Mouse (Mus musculus) intestine, embryonic 16.5 days (tissue): ENCODE measurements at regions not wholly inside any gene's neighbourhood (a gene's known extent, or its start where the extent isn't known, plus 50 kb on each side); places are given as distances from the start of the nearest gene placed in this dataset.
"Not testable (repeated sequence)": the region's sequence is repeated elsewhere in the genome, so short reads cannot be mapped to it uniquely, and the experiment has no call there.

ENCODE experiments used
- ATAC-seq: fragments of 200-750 bp; cut with Nextera tagmentation; 2 replicates; pipeline ENCODE4 v1.8.0; 2017; ENCODE audit warnings: moderate TSS enrichment, moderate library complexity
- H3K27ac ChIP-seq: fragments of 300-500 bp; sonication (generic); 2 replicates; pipeline ENCODE4 v1.5.1; 2014; ENCODE audit warnings: mild to moderate bottlenecking, low read length
- H3K27me3 ChIP-seq: fragments of 300-500 bp; sonication (generic); replicated peaks from 2 replicates; pipeline ENCODE4 v1.6.1; 2014; ENCODE audit warnings: low read length, control low read depth, mixed read lengths; ENCODE audit not compliant: control insufficient read depth, insufficient read depth
- H3K36me3 ChIP-seq: fragments of 300-500 bp; sonication (generic); 2 replicates; pipeline ENCODE4 v1.6.1; 2014; ENCODE audit warnings: low read length, control low read depth; ENCODE audit not compliant: control insufficient read depth, insufficient read depth
- H3K4me1 ChIP-seq: fragments of 300-500 bp; sonication (generic); 2 replicates; pipeline ENCODE4 v1.6.1; 2014; ENCODE audit warnings: low read length, control low read depth, mixed read lengths; ENCODE audit not compliant: control insufficient read depth, insufficient read depth
- H3K4me2 ChIP-seq: fragments of 300-500 bp; sonication (generic); 2 replicates; pipeline ENCODE4 v1.6.1; 2014; ENCODE audit warnings: low read depth, low read length, control low read depth
- H3K4me3 ChIP-seq: fragments of 300-500 bp; sonication (generic); 2 replicates; pipeline ENCODE4 v1.5.1; 2014; ENCODE audit warnings: mild to moderate bottlenecking, low read length
- H3K9ac ChIP-seq: fragments of 300-500 bp; sonication (generic); 2 replicates; pipeline ENCODE4 v1.6.1; 2014; ENCODE audit warnings: low read depth, low read length
- H3K9me3 ChIP-seq: fragments of 300-500 bp; sonication (generic); 2 replicates; pipeline ENCODE4 v1.6.1; 2016; ENCODE audit warnings: low read length, control low read depth; ENCODE audit not compliant: control insufficient read depth
- WGBS: fragments of 180-500 bp; shearing (Covaris S2); extraction: QIAGEN DNeasy Blood & Tissue Kit; methylation state at CpG from one replicate; pipeline ENCODE4 v1.1.7; 2014; 5-methylcytosine and 5-hydroxymethylcytosine counted together

GRCm38 (mm10) chr12:16349310-16349709 is 261.5 kb downstream of the Lpin1 start:
- Histone ChIP-seq H3K9me3 (no peaks in the 10 kb centered on the region), H3K27ac (no peak overlapping the region), H3K9ac (no peak overlapping the region), H3K27me3 (no peaks in the 10 kb centered on the region), H3K4me2 (no peak overlapping the region), H3K36me3 (no peaks in the 10 kb centered on the region), H3K4me1 (no peaks in the 10 kb centered on the region), H3K4me3 (no peak overlapping the region)
- ATAC-seq = no peak

GRCm38 (mm10) chr12:16344021-16344420 is 266.7 kb downstream of the Lpin1 start:
- Histone ChIP-seq H3K9me3 (no peaks in the 10 kb centered on the region), H3K4me2 (no peak overlapping the region), H3K4me3 (no peak overlapping the region), H3K27ac (no peak overlapping the region), H3K9ac (no peak overlapping the region), H3K27me3 (no peaks in the 10 kb centered on the region), H3K36me3 (no peaks in the 10 kb centered on the region), H3K4me1 (no peaks in the 10 kb centered on the region)
- ATAC-seq = no peak
- WGBS = 83% methylated on average over 3 of the region's 3 CpGs

GRCm38 (mm10) chr12:16342030-16342429 is 268.7 kb downstream of the Lpin1 start:
- not testable (repeated sequence) for H3K27ac ChIP-seq, H3K27me3 ChIP-seq, H3K4me2 ChIP-seq, H3K9me3 ChIP-seq, H3K36me3 ChIP-seq, ATAC-seq, H3K4me1 ChIP-seq, H3K9ac ChIP-seq, H3K4me3 ChIP-seq
- WGBS = 56% methylated on average over 2 of the region's 2 CpGs

GRCm38 (mm10) chr12:16331456-16331855 is 279.3 kb downstream of the Lpin1 start:
- 84% methylated on average over 3 of the region's 3 CpGs for WGBS
- ATAC-seq = no peak
- Histone ChIP-seq H3K4me1 (no peaks in the 10 kb centered on the region), H3K27ac (no peak overlapping the region), H3K27me3 (no peaks in the 10 kb centered on the region), H3K9me3 (no peaks in the 10 kb centered on the region), H3K4me3 (no peak overlapping the region), H3K4me2 (no peak overlapping the region), H3K36me3 (no peaks in the 10 kb centered on the region), H3K9ac (no peak overlapping the region)

GRCm38 (mm10) chr12:16329129-16329528 is 281.6 kb downstream of the Lpin1 start:
- H3K27ac ChIP-seq = no peak overlapping the region
- no peaks in the 10 kb centered on the region for H3K27me3 ChIP-seq
- no peak overlapping the region for H3K4me3 ChIP-seq
- WGBS = 56% methylated on average over 2 of the region's 2 CpGs
- no peak overlapping the region for H3K9ac ChIP-seq
- H3K4me1 ChIP-seq = no peaks in the 10 kb centered on the region
- H3K9me3 ChIP-seq = no peaks in the 10 kb centered on the region
- H3K4me2 ChIP-seq = no peak overlapping the region
- H3K36me3 ChIP-seq = no peaks in the 10 kb centered on the region
- ATAC-seq = no peak

GRCm38 (mm10) chr12:16320536-16321402 is 290.0 kb downstream of the Lpin1 start:
- 65% methylated on average over 9 of the region's 9 CpGs for WGBS
- Histone ChIP-seq H3K36me3 (no peaks in the 10 kb centered on the region), H3K4me2 (no peak overlapping the region), H3K4me3 (no peak overlapping the region), H3K9me3 (no peaks in the 10 kb centered on the region), H3K27me3 (no peaks in the 10 kb centered on the region), H3K9ac (no peak overlapping the region), H3K27ac (no peak overlapping the region), H3K4me1 (no peaks in the 10 kb centered on the region)
- ATAC-seq = no peak

GRCm38 (mm10) chr12:16308101-16308500 is 302.7 kb downstream of the Lpin1 start:
- no peak for ATAC-seq
- no peak overlapping the region for H3K9ac ChIP-seq
- H3K4me1 ChIP-seq = no peaks in the 10 kb centered on the region
- WGBS = 87% methylated on average over 3 of the region's 3 CpGs
- no peaks in the 10 kb centered on the region for H3K9me3 ChIP-seq
- H3K4me3 ChIP-seq = no peak overlapping the region
- no peak overlapping the region for H3K4me2 ChIP-seq
- no peaks in the 10 kb centered on the region for H3K36me3 ChIP-seq
- H3K27ac ChIP-seq = no peak overlapping the region
- H3K27me3 ChIP-seq = no peaks in the 10 kb centered on the region

- Histone ChIP-seq H3K36me3 (no peaks in the 10 kb centered on the region), H3K27ac (no peak overlapping the region), H3K27me3 (no peaks in the 10 kb centered on the region), H3K4me2 (no peak overlapping the region), H3K9me3 (no peaks in the 10 kb centered on the region), H3K4me1 (no peaks in the 10 kb centered on the region), H3K9ac (no peak overlapping the region), H3K4me3 (no peak overlapping the region)
- no peak for ATAC-seq
- 83% methylated on average over 9 of the region's 9 CpGs for WGBS
Observed at GRCm38 (mm10) chr12:16304701-16305377, 305.9 kb downstream of the Lpin1 start.

GRCm38 (mm10) chr12:16285061-16285460 is 325.7 kb downstream of the Lpin1 start:
- no peak for ATAC-seq
- Histone ChIP-seq H3K27me3 (no peaks in the 10 kb centered on the region), H3K4me1 (no peaks in the 10 kb centered on the region), H3K9ac (no peak overlapping the region), H3K9me3 (no peaks in the 10 kb centered on the region), H3K27ac (no peak overlapping the region), H3K36me3 (no peaks in the 10 kb centered on the region), H3K4me3 (no peak overlapping the region), H3K4me2 (no peak overlapping the region)
- 82% methylated on average over 5 of the region's 5 CpGs for WGBS
